Mouse (Mus musculus): ENCODE measurements around the gene Celf6. TPM values are rescaled to one million over a fixed set of nuclear protein-coding genes. Genes with fewer than 3 reads are reported as not detected.

Gene Celf6
- total RNA-seq, 1 experiment: 0.13 TPM

DNA sequence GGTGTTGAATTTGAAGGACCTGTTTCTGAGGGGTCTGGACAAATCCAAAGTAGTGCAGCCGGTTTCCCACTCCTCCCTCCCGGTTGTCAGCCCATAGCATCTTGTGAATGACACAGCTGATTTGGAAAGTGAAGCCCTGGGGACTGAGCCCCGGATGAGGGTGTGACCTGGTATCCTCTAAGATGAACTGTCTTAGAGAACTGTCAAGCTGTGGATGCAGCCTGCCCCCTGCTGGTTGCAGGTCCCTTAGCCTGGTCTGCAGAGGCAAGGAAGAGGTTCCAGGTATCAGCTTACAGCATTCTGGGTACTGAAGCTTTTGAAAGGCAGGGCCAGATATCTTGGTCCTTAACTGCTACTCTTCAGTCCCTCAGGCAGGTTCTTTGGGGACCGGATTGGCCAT lies 12.1 kb upstream of the Celf6 start:
- Histone ChIP-seq H3K4me1 (ENCODE audit: control insufficient read depth in 2 of 2, insufficient read depth in 2 of 2, low read length in 2 of 2, poor library complexity in 1 of 2) (no peaks in the 10 kb centered on the region), H3K4me3 (ENCODE audit: insufficient read depth in 1 of 2, low read depth in 1 of 2, low read length in 2 of 2, poor library complexity in 1 of 2, severe bottlenecking in 1 of 2) (no peak overlapping the region), H3K36me3 (ENCODE audit: control insufficient read depth, insufficient read depth, low read length, poor library complexity, severe bottlenecking) (peaks cover 19% of the 10 kb centered on the region; the same call in 1 of the 2 replicates), H3K9me3 (ENCODE audit: control insufficient read depth, insufficient read depth, low read depth, low read length) (no peaks in the 10 kb centered on the region), H3K27ac (ENCODE audit: insufficient read depth, low read depth, low read length, poor library complexity, severe bottlenecking) (no peak overlapping the region), H3K9ac (ENCODE audit: insufficient read depth, low read depth, low read length, poor library complexity, severe bottlenecking) (no peak overlapping the region)
- TF ChIP-seq ZC3H11A (IDR thresholded peaks at IDR 0.05; ENCODE audit: borderline replicate concordance, low read depth, low read length) (peak; percentile 59; the same call in 1 of the 2 replicates), MAFK (IDR thresholded peaks at IDR 0.05; ENCODE audit: insufficient read depth, low read depth, low read length) (peak; percentile 45; the same call in 1 of the 2 replicates), CHD2 (IDR thresholded peaks at IDR 0.05; ENCODE audit: low read depth, low read length) (no peak)
- in situ Hi-C loops (cut with MboI; ENCODE audit: low sequenced_read_pairs in 2 of 2, unreplicated experiment in 2 of 2): no loop called here
- peak; percentile 88 for DNase-seq (ENCODE audit: low read depth, low spot score)

DNA sequence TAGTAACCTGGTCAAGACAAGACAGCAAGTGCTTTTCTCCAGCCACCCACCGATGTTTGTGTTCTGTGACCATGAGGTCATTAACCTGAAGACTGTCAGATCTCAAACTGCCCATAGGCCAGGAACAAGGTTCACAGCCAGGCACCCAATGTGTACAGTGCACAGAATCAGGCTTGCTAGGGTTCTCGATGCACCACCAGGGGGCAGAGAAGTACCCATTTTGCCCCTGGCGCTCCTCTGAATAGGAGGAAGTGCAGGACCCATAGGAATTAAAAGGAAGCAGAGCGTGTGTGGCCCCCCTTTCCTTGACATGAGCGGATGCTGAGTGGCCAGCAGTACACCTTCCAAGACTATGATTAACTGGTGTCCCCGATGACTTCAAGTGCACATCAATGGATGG lies 10.6 kb upstream of the Celf6 start:
- TF ChIP-seq HCFC1 (IDR thresholded peaks at IDR 0.05; ENCODE audit: borderline replicate concordance, insufficient read depth, low read length): no peak
- TF ChIP-seq CHD2 (IDR thresholded peaks at IDR 0.05; ENCODE audit: low read depth, low read length): no peak
- TF ChIP-seq MAFK (IDR thresholded peaks at IDR 0.05; ENCODE audit: insufficient read depth, low read depth, low read length): no peak
- TF ChIP-seq ZNF384 (IDR thresholded peaks at IDR 0.05; ENCODE audit: low read depth, low read length): no peak
- no peak; the same call in 1 of the 2 replicates for TF ChIP-seq ZC3H11A (IDR thresholded peaks at IDR 0.05; ENCODE audit: borderline replicate concordance, low read depth, low read length)
- H3K4me1 ChIP-seq (ENCODE audit: control insufficient read depth in 2 of 2, insufficient read depth in 2 of 2, low read length in 2 of 2, poor library complexity in 1 of 2): no peaks in the 10 kb centered on the region
- H3K36me3 ChIP-seq (ENCODE audit: control insufficient read depth, insufficient read depth, low read length, poor library complexity, severe bottlenecking): peaks cover 15% of the 10 kb centered on the region; the same call in 1 of the 2 replicates
- H3K27ac ChIP-seq (ENCODE audit: insufficient read depth, low read depth, low read length, poor library complexity, severe bottlenecking): no peak overlapping the region
- peak; percentile 58 for DNase-seq (ENCODE audit: low read depth, low spot score)
- in situ Hi-C loops (cut with MboI; ENCODE audit: low sequenced_read_pairs in 2 of 2, unreplicated experiment in 2 of 2): no loop called here
- H3K9me3 ChIP-seq (ENCODE audit: control insufficient read depth, insufficient read depth, low read depth, low read length): no peaks in the 10 kb centered on the region
- no peak overlapping the region for H3K4me3 ChIP-seq (ENCODE audit: insufficient read depth in 1 of 2, low read depth in 1 of 2, low read length in 2 of 2, poor library complexity in 1 of 2, severe bottlenecking in 1 of 2)
- no peak overlapping the region for H3K9ac ChIP-seq (ENCODE audit: insufficient read depth, low read depth, low read length, poor library complexity, severe bottlenecking)

DNA sequence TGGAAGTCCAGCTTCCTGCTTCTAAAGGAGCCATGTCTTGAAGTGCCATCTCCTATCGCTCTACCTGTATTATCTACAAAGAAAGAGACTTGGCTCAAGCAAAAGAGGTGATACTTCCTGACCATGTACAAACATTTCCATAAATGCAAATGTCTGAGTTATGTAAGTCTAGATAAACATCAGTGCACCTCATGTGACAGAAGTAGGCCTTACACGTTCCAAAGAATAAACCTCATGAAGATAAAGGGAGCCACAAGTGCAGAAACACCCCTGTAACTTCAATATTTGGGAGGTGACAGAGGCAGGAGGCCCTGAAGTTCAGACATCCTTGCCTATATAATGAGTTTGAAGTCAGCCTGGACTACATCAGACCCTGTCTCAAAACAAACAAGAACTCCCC lies 5.9 kb upstream of the Celf6 start:
- H3K4me3 ChIP-seq (ENCODE audit: insufficient read depth in 1 of 2, low read depth in 1 of 2, low read length in 2 of 2, poor library complexity in 1 of 2, severe bottlenecking in 1 of 2): no peak overlapping the region
- no peak for TF ChIP-seq HCFC1 (IDR thresholded peaks at IDR 0.05; ENCODE audit: borderline replicate concordance, insufficient read depth, low read length)
- no peak for TF ChIP-seq ZNF384 (IDR thresholded peaks at IDR 0.05; ENCODE audit: low read depth, low read length)
- TF ChIP-seq ZC3H11A (IDR thresholded peaks at IDR 0.05; ENCODE audit: borderline replicate concordance, low read depth, low read length): no peak
- TF ChIP-seq CHD2 (IDR thresholded peaks at IDR 0.05; ENCODE audit: low read depth, low read length): no peak
- no peak overlapping the region for H3K27ac ChIP-seq (ENCODE audit: insufficient read depth, low read depth, low read length, poor library complexity, severe bottlenecking)
- H3K9me3 ChIP-seq (ENCODE audit: control insufficient read depth, insufficient read depth, low read depth, low read length): no peaks in the 10 kb centered on the region
- H3K4me1 ChIP-seq (ENCODE audit: control insufficient read depth in 2 of 2, insufficient read depth in 2 of 2, low read length in 2 of 2, poor library complexity in 1 of 2): no peaks in the 10 kb centered on the region
- no peak for DNase-seq (ENCODE audit: low read depth, low spot score)
- in situ Hi-C loops (cut with MboI; ENCODE audit: low sequenced_read_pairs in 2 of 2, unreplicated experiment in 2 of 2): no loop called here
- no peak overlapping the region for H3K9ac ChIP-seq (ENCODE audit: insufficient read depth, low read depth, low read length, poor library complexity, severe bottlenecking)
- no peaks in the 10 kb centered on the region for H3K36me3 ChIP-seq (ENCODE audit: control insufficient read depth, insufficient read depth, low read length, poor library complexity, severe bottlenecking)

DNA sequence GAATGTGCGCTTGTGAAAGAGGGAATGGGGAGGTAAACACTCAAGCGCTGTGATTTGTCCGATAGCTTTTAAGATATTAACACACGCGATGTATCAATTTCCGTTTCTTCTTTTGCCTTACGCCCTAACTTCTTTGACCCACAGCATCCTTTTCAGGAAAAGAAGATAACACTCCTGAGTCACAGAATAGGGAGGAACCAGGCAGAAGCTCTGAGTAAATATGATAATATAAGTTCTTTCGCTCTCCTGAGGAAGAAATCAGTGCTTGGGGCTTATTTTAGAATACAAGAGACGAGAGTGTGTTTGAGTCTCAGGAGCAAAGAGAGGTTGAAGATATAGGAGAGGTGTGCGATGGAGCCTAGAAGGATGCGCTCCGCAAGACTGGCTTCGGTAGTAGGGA lies 316 bp upstream of the Celf6 start:
- Histone ChIP-seq H3K4me3 (ENCODE audit: insufficient read depth in 1 of 2, low read depth in 1 of 2, low read length in 2 of 2, poor library complexity in 1 of 2, severe bottlenecking in 1 of 2) (peak overlapping the region; percentile 62 to 72), H3K9ac (ENCODE audit: insufficient read depth, low read depth, low read length, poor library complexity, severe bottlenecking) (no peak overlapping the region), H3K36me3 (ENCODE audit: control insufficient read depth, insufficient read depth, low read length, poor library complexity, severe bottlenecking) (no peaks in the 10 kb centered on the region), H3K9me3 (ENCODE audit: control insufficient read depth, insufficient read depth, low read depth, low read length) (no peaks in the 10 kb centered on the region), H3K4me1 (ENCODE audit: control insufficient read depth in 2 of 2, insufficient read depth in 2 of 2, low read length in 2 of 2, poor library complexity in 1 of 2) (peaks cover 0 to 2% of the 10 kb centered on the region in 2 experiments; a peak in 1 of 4 replicates), H3K27ac (ENCODE audit: insufficient read depth, low read depth, low read length, poor library complexity, severe bottlenecking) (no peak overlapping the region)
- in situ Hi-C loops (cut with MboI; ENCODE audit: low sequenced_read_pairs in 2 of 2, unreplicated experiment in 2 of 2): no loop called here
- TF ChIP-seq ZC3H11A (IDR thresholded peaks at IDR 0.05; ENCODE audit: borderline replicate concordance, low read depth, low read length) (no peak), MAFK (IDR thresholded peaks at IDR 0.05; ENCODE audit: insufficient read depth, low read depth, low read length) (no peak), CHD2 (IDR thresholded peaks at IDR 0.05; ENCODE audit: low read depth, low read length) (no peak), ZNF384 (IDR thresholded peaks at IDR 0.05; ENCODE audit: low read depth, low read length) (no peak), HCFC1 (IDR thresholded peaks at IDR 0.05; ENCODE audit: borderline replicate concordance, insufficient read depth, low read length) (no peak)
- DNase-seq (ENCODE audit: low read depth, low spot score): no peak

DNA sequence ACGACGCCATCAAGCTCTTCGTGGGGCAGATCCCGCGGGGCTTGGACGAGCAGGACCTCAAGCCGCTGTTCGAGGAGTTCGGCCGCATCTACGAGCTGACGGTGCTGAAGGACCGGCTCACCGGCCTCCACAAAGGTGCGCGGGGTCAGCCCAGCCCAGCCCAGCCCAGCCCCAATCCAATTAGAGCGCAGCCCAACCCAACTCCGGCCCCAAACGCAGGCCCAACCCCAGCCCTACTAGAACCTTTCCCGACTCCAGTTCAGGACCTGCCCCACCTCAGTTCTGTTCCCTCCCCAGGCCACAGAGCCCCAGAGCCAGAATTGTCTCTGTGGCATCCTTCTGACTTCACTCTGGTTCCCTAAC lies 769 bp downstream of the Celf6 start:
- H3K27ac ChIP-seq (ENCODE audit: insufficient read depth, low read depth, low read length, poor library complexity, severe bottlenecking): no peak overlapping the region
- H3K4me3 ChIP-seq (ENCODE audit: insufficient read depth in 1 of 2, low read depth in 1 of 2, low read length in 2 of 2, poor library complexity in 1 of 2, severe bottlenecking in 1 of 2): peak overlapping the region; percentile 56 to 72
- no peak for DNase-seq (ENCODE audit: low read depth, low spot score)
- no peaks in the 10 kb centered on the region for H3K9me3 ChIP-seq (ENCODE audit: control insufficient read depth, insufficient read depth, low read depth, low read length)
- in situ Hi-C loops (cut with MboI; ENCODE audit: low sequenced_read_pairs in 2 of 2, unreplicated experiment in 2 of 2): no loop called here
- no peaks in the 10 kb centered on the region for H3K36me3 ChIP-seq (ENCODE audit: control insufficient read depth, insufficient read depth, low read length, poor library complexity, severe bottlenecking)
- H3K9ac ChIP-seq (ENCODE audit: insufficient read depth, low read depth, low read length, poor library complexity, severe bottlenecking): no peak overlapping the region
- H3K4me1 ChIP-seq (ENCODE audit: control insufficient read depth in 2 of 2, insufficient read depth in 2 of 2, low read length in 2 of 2, poor library complexity in 1 of 2): peaks cover 2% of the 10 kb centered on the region in 2 experiments; a peak in 1 of 4 replicates
- TF ChIP-seq HCFC1 (IDR thresholded peaks at IDR 0.05; ENCODE audit: borderline replicate concordance, insufficient read depth, low read length): no peak
- TF ChIP-seq ZC3H11A (IDR thresholded peaks at IDR 0.05; ENCODE audit: borderline replicate concordance, low read depth, low read length): no peak
- TF ChIP-seq MAFK (IDR thresholded peaks at IDR 0.05; ENCODE audit: insufficient read depth, low read depth, low read length): no peak
- no peak for TF ChIP-seq ZNF384 (IDR thresholded peaks at IDR 0.05; ENCODE audit: low read depth, low read length)
- no peak for TF ChIP-seq CHD2 (IDR thresholded peaks at IDR 0.05; ENCODE audit: low read depth, low read length)

All from ES-E14 (cell line).